Mouse (Mus musculus): ENCODE data around the gene Bbs9. TPM values are rescaled to one million over a fixed set of nuclear protein-coding genes. Genes with fewer than 3 reads are reported as not detected.

The Bbs9 gene
- polyA plus RNA-seq, 1 experiment from 2014 or later, result 6.4 TPM

Other genes starting within 250 kb of the Bbs9 start
- 3.7 and 4.2 TPM in 2 replicates for gene Zfp599, start 215.8 kb upstream of the Bbs9 start, polyA plus RNA-seq (2015; fragmentation: Nextera tagmentation; extraction: Ambion mirVana)
- gene Zfp810, start 168.1 kb upstream of the Bbs9 start, polyA plus RNA-seq (2015; fragmentation: Nextera tagmentation; extraction: Ambion mirVana), result 12.6 and 15.2 TPM in 2 replicates
- 42.7 and 47.9 TPM in 2 replicates for gene Anln, start 86.5 kb upstream of the Bbs9 start, polyA plus RNA-seq (2015; fragmentation: Nextera tagmentation; extraction: Ambion mirVana)
- 1.7 and 2.4 TPM in 2 replicates for gene 9530077C05Rik, start 64.2 kb upstream of the Bbs9 start, polyA plus RNA-seq (2015; fragmentation: Nextera tagmentation; extraction: Ambion mirVana)
- not detected in 2 replicates for gene Gm17545, start 21.4 kb upstream of the Bbs9 start, polyA plus RNA-seq (2015; fragmentation: Nextera tagmentation; extraction: Ambion mirVana)
- 37.6 and 46.3 TPM in 2 replicates for gene Rp9, start 6.0 kb upstream of the Bbs9 start, polyA plus RNA-seq (2015; fragmentation: Nextera tagmentation; extraction: Ambion mirVana)

Measured in heart, embryonic 13.5 days (tissue).